Mouse (Mus musculus): ENCODE measurements around the gene Pknox1.

DNA sequence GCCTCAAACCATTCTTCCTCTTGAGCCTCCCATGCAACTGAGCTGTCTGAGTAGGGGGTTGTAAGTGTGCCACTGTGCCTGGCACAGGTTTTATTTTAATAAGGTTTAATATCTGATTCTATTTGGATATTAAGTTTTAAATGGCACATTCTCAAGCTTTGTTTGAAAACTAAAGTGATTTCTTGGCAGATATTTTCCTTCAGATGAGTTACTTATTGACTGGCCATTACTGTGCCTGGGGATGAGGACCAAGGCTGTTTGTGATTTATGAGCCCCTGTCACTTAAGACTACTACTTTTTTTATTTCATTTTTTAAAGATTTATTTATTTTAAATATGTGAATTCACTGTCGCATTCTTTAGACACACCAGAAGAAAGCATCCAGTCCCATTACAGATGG lies 5.2 kb downstream of the Pknox1 start:
- no peak for TF ChIP-seq POLR2A (IDR thresholded peaks at IDR 0.05; ENCODE audit: low read depth, low read length)
- TF ChIP-seq CTCF (IDR thresholded peaks at IDR 0.05; ENCODE audit: extremely low read depth, insufficient read length, insufficient replicate concordance, low read depth, low read length): no peak
